Mouse (Mus musculus) kidney, adult 2 months (tissue): ENCODE measurements at regions not wholly inside any gene's neighbourhood (a gene's known extent, or its start where the extent isn't known, plus 50 kb on each side); places are given as distances from the start of the nearest gene placed in this dataset.

Experiments
- CTCF ChIP-seq: fragments of 200-500 bp; conservative IDR thresholded peaks from 2 replicates; pipeline ENCODE4 v1.5.1; 2011; ENCODE audit warnings: low read depth, mild to moderate bottlenecking, control low read depth, low read length, moderate library complexity, mixed read lengths; ENCODE audit not compliant: insufficient read depth, insufficient read length
- POLR2A ChIP-seq: fragments of 200-500 bp; IDR thresholded peaks from one replicate; pipeline ENCODE4 v1.6.1; 2011; ENCODE audit warnings: low read depth, low read length, control low read depth

DNA sequence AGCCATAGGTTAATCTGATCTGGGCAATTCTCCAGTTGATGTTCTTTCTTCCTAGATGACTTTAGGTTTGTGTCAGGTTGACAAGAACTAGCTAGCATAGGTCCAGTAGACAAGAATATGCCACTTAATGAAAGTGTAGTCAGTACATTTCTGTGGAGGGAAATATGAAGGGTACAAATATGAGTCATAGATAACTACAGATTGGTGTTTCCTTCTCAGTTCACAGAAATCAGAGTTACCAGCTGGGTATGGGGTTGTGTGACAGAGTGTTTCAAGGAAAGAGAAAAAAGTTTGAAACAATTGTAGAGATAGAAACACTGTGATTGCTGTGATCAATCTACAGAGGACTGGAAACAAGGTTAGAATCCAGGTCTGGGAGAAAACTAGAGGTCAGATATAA is 337.0 kb upstream of the Rnaseh2b start:
- TF ChIP-seq POLR2A (no peak), CTCF (no peak)
